Mouse (Mus musculus) left cerebral cortex, adult 2 months (tissue): ENCODE measurements at regions not wholly inside any gene's neighbourhood (a gene's known extent, or its start where the extent isn't known, plus 50 kb on each side); places are given as distances from the start of the nearest gene placed in this dataset.
"Not testable (repeated sequence)": the region's sequence is repeated elsewhere in the genome, so short reads cannot be mapped to it uniquely, and the experiment has no call there.

Experiments
- DNase-seq, 2 experiments: peaks; one replicate each; pipeline ENCODE4 v3.0.0; 2021 to 2022; ENCODE audit warnings: low spot score in 2 of 2, mixed read lengths in 1 of 2; ENCODE audit errors: extremely low spot score in 1 of 2
- H3K27ac ChIP-seq: fragments of 200-600 bp; 2 replicates; pipeline ENCODE4 v1.8.1; 2022
- H3K4me3 ChIP-seq: fragments of 200-600 bp; 2 replicates; pipeline ENCODE4 v1.8.1; 2022
- CTCF ChIP-seq: fragments of 200-600 bp; IDR thresholded peaks from 2 replicates; pipeline ENCODE4 v1.8.1; 2022; ENCODE audit warnings: antibody characterized with exemption, mild to moderate bottlenecking, moderate library complexity
- intact Hi-C: fragments of 180-260 bp; cut with DNase I; formaldehyde crosslinking; loops from one replicate; pipeline ENCODE4 v1.15.1; 2025

DNA sequence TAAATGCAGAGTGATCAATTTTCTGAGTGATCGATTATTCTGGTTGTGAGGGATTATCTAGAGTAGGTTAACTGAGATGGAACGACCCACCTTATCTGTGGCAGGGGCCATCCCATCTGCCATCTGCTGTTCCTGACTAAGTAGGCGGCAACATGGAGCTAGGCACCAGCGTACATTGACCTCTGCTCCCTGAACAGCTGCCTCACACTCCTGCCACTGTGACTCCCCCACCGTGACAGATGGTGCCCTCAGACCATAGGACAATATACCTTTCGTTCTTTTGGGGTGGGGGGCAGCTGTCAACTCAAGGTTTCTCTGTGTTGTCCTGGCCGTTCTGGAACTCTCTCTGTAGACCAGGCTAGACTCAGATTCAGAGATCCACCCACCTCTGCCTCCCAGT is 262.7 kb downstream of the Prex1 start:
- DNase-seq: no peak
- Histone ChIP-seq H3K27ac (no peak overlapping the region), H3K4me3 (no peak overlapping the region)
- intact Hi-C loops: no loop called here
- no peak for TF ChIP-seq CTCF

DNA sequence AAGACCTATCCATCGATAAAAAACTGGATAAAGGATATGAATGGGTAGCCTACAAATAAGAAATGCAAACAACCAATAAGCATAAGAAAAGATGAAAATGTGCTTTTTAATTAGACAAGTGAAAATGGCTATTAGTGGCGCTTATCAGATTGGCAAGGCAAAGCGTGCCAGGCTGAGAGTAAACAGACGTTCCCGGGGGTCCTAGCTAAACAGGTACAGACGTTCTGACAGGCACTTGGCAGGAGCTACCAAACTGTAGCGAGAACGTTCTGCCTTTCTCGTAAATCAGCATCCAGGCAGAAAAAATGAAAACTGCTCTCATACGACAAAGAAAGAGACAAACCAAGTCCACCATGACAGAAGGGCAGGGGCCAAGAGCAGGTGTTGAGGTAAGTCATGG is 263.3 kb downstream of the Prex1 start:
- DNase-seq: no peak
- Histone ChIP-seq H3K4me3 (no peak overlapping the region), H3K27ac (no peak overlapping the region)
- no peak for TF ChIP-seq CTCF
- intact Hi-C loops: no loop called here

GRCm38 (mm10) chr2:166448724-166449123 is 264.9 kb downstream of the Prex1 start:
- H3K4me3 ChIP-seq: no peak overlapping the region
- intact Hi-C loops: no loop called here

GRCm38 (mm10) chr2:166448161-166448560 is 265.5 kb downstream of the Prex1 start:
- no peak for TF ChIP-seq CTCF
- DNase-seq: no peak
- H3K4me3 ChIP-seq: no peak overlapping the region
- no peak overlapping the region for H3K27ac ChIP-seq
- intact Hi-C loops: no loop called here

More at GRCm38 (mm10) chr2:166448724-166449123, 264.9 kb downstream of the Prex1 start:
- DNase-seq: no peak
- no peak for TF ChIP-seq CTCF
- H3K27ac ChIP-seq: no peak overlapping the region

DNA sequence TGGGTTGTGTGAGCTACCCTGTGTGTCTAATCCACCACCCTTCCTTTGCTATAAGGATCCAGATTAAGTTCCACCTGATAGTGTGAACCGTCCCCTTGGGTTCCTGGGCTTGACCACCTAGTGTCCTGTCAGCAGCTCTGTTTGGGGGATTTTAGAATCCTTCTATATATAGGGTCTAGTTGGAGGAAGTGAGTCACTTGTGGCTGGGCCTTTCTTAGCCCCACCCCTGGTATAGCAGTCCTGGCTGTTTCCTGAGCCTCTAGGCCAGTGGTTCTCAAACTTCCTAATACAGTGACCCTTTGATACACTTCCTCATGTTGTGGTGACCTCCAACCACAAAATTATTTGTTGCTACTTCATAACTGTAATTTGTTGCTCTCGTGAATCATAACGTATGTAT is 267.1 kb downstream of the Prex1 start:
- no peak for TF ChIP-seq CTCF
- no peak for DNase-seq
- H3K27ac ChIP-seq: no peak overlapping the region
- intact Hi-C loops: no loop called here
- H3K4me3 ChIP-seq: no peak overlapping the region

DNA sequence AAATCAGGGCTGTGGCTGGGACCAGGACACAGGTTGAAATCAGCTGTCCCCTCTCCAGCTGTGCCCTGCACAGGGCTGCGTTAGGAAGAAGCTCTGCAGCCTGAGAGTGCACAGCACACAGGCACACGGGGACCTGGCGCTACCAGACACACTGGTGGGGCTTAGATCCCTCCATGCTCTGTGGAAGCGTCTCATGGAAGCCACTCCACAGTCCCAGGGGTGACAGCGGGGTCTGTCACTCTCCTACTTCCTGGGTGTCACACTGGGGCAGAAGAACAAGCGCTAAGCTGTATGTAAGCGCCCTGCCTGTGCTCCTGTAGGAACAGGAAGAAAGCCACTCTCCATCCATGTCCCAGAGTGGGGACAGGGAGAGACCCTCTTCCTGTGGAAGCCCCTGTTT is 267.8 kb downstream of the Prex1 start:
- H3K4me3 ChIP-seq, H3K27ac ChIP-seq, DNase-seq, intact Hi-C loops: not testable (repeated sequence)

DNA sequence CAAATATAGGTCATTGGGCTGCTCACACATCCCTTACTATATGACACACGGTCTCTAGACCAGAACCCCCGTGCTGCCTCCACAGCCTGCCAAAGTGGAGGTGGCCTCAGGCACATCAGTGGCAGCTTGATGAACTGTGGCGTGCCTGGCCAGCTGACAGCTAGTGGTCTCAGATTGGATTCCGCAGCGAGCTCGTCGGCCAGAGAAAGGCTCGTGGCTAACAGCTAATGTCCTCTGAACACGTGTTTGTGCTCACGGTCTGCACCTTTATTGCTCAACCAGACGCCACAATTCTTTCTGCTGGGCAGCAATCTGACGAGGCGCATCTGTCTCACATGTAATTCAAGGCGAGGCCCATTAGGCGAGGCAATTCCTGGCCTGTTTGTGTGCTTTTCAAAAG is 270.6 kb downstream of the Prex1 start:
- Histone ChIP-seq H3K4me3 (no peak overlapping the region), H3K27ac (no peak overlapping the region)
- intact Hi-C loops: no loop called here
- TF ChIP-seq CTCF: no peak
- DNase-seq: no peak

DNA sequence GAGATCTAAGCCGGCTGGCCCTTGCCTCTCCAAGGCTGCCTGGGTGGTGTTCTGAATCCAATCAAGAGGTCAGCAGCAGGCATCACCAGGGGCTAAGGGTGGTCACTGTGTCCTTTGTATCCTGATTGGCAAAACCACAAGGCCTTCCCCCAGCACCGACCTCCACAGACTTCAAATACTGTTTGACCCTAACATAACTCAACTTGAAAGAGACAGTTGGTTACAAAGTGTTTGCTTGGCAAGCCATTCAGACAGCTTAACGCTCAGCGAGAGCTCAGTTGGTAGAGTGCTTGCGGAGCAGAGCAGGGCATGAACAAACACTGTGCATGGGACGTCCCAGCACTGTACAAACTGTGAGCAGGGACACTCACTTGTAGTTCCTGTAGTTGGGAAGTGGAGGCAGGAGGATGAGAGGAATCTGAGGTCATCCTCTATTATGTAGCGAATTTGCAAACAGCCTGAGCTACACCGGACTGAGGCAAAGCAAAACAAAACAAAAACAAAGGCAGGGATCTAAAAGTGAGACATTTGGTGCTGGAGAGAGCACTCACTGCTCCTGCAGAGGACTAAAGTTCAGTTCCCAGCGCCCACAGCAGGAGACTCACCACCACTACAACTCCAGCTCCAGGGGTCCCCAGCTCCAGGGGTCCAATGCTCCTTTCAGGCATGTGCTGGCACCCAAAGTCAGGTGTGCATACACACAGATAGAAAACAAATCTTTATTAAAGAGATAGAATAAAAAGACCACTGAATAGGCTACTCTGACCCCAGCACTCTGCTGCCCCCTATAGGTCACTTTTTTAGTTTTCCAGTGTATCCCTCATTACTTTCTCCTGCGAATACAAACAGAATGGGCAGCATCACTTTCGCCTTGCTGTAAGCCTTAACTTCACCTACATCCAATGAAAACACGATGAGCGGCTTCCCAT is 273.5 kb downstream of the Prex1 start:
- intact Hi-C loops: loop anchor here (2.0 kb wide), 1 partner anchor 285 kb away; the partner anchor contains the start of gene Sulf2
- no peak overlapping the region for H3K4me3 ChIP-seq
- H3K27ac ChIP-seq: no peak overlapping the region
- DNase-seq: no peak
- peak; percentile 73 for TF ChIP-seq CTCF

- no peak for TF ChIP-seq CTCF
- no peak for DNase-seq
- H3K4me3 ChIP-seq: no peak overlapping the region
- H3K27ac ChIP-seq: no peak overlapping the region
- intact Hi-C loops: no loop called here
Measured at GRCm38 (mm10) chr2:166438207-166438606, 275.4 kb downstream of the Prex1 start.

DNA sequence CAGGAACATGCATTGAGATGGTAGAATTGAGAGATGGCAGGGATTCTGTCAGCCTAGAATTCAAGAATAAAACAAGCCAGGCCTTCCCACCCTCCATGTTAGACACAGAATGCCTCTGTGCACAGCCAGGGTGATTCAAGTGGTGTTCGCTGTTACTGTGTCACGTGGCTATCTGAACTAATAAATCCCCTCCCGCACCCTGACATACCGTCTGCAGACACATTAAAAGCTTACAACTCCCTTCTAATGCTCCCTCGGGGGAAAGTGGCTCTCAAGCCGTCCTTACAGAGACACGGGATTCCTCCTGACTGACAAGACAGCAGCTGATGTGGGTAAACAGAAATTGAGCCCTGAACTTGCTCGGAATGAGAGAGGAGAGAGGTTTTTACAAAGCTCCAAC is 279.1 kb downstream of the Prex1 start:
- Histone ChIP-seq H3K27ac (no peak overlapping the region), H3K4me3 (no peak overlapping the region)
- intact Hi-C loops: loop anchor here (5.0 kb wide), 3 partner anchors 118 to 327 kb away; no protein-coding TSS in a partner anchor
- no peak for TF ChIP-seq CTCF
- DNase-seq: no peak

DNA sequence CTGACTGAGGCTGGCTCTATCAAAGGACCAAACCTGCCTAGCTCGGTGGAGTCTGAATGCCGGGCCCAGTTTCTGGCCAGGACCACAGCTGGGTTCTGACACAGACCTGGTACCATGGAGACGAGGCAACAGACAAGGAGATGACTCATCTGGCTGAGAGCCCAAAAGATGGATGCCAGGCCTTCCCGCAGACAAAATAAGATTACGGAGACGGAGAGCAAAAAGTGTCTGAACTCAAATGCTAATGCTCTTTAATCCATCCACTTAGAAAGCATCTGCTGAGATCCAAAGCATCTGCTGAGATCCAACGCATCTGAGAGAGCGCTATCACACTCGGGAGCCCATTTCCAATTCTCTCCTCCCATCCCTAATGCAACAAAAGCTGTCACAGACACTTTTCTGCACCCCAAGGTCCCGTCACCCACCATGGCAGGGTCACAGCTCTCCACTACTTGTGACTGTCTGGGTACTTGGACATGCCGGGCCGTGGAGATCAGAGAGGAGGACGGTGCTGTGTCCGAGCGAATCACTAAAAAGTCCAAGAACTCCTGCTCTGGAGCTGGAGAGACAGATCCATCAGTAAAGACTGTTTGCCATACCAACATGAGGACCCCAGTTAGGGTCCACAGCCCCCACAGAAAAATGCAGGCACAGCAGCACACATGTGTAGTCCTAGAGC is 278.3 kb upstream of the Sulf2 start:
- no peak for TF ChIP-seq CTCF
- Histone ChIP-seq H3K4me3 (no peak overlapping the region), H3K27ac (peak overlapping the region; percentile 71)
- DNase-seq: peak; percentile 63 to 70
- intact Hi-C loops: loop anchor here (2.0 to 5.0 kb wide), 6 partner anchors 17 to 326 kb away; no protein-coding TSS in a partner anchor

DNA sequence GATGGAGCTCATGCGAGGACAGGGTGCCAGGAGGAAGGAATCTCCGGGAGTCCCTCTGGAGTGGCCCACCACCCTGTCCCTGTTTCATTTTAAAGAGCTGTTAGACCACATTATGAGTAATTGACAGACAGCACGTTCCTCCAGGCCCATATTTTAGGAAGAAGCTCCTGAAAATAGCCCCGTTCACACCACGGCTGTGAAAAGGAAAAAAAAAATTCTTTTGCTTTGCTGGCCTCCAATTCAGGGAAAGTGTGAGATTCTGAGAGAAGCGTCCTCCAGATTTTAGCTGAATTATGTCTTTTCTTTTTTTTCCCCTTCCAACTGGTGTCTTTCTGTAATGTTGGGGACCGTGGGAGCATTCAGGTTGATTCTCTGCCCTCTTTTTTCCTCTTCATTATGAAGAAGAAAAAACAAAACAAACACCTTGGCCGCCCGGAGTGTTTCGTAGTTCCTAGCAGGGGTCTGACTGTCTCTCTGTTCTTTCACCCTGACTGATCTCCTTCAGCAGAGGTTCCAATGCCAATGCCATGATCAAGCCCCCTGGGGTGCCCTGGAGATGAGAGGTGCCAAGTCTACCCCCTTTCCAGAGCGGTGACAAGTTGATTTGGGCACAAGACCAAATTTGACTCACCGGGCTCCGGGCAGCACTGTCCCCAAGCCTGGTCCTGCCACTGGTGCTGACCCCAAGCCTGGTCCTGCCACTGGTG is 277.6 kb upstream of the Sulf2 start:
- peak overlapping the region; percentile 71 for H3K27ac ChIP-seq
- no peak for DNase-seq
- intact Hi-C loops: loop anchor here (2.0 to 5.0 kb wide), 6 partner anchors 16 to 326 kb away; no protein-coding TSS in a partner anchor
- no peak overlapping the region for H3K4me3 ChIP-seq
- no peak for TF ChIP-seq CTCF
